Mouse (Mus musculus) G1E (cell line): ENCODE measurements around the gene Tut1.

ENCODE experiments used
- CTCF ChIP-seq: IDR thresholded peaks from 2 replicates; pipeline ENCODE4 v1.5.1; 2012; ENCODE audit warnings: low read depth, low read length, inconsistent platforms, mixed read lengths
- POLR2AphosphoS5 ChIP-seq: IDR thresholded peaks from 2 replicates; pipeline ENCODE4 v1.6.1; 2012; ENCODE audit warnings: low read depth, low read length, inconsistent platforms; ENCODE audit not compliant: insufficient replicate concordance

DNA sequence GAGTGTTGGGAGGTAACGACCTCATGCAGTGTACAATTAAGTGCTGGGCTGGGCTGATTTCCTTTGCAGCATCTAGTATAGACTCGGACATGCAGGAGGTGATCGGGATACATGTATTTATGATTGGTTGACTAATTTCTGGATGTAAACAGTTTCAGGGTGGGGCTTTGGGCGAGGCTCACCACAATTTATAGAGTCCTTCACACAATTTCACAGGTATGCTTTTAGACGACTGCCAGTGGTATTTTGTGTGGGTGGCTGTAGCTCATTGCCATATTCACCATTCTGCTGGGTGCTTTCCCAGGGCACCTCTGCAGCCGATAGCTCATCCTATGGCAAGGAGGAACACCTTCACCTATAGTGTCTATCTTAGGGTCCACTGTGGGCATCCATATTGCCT lies 44.9 kb downstream of the Tut1 start:
- TF ChIP-seq CTCF (no peak), POLR2AphosphoS5 (no peak)
